Mouse (Mus musculus) B cell, adult 2 months (primary cell): ENCODE results near the gene H2-M10.3.
"Not testable (repeated sequence)": the region's sequence is repeated elsewhere in the genome, so short reads cannot be mapped to it uniquely, and the experiment has no call there.

Experiments
- DNase-seq, 2 experiments: peaks; one replicate each; pipeline ENCODE4 v3.0.0; 2022

H2-M10.3 gene

DNA sequence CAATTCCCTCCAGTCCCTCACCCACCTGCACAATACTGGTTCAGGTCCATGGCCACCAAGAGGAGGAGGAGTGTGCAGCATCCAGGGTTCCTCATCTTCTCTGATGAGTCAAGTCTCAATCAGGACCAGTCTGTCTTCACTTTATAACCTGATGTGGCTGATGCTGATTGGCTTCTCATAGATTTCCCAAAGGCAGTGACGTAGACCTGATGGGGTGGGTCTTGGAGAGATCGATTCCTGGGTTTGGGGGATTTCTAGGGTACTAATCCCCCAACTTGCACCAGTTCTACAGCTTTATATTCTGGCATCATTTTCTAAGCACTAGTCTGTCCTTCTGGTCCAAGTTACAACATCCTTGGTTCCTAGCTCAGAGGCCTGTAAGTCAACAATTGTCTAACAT, at the start of gene H2-M10.3:
H2-M10.3 (minus strand) TSS at position 101 of the 400 bp plus-strand sequence.
- DNase-seq, result not testable (repeated sequence)

DNA sequence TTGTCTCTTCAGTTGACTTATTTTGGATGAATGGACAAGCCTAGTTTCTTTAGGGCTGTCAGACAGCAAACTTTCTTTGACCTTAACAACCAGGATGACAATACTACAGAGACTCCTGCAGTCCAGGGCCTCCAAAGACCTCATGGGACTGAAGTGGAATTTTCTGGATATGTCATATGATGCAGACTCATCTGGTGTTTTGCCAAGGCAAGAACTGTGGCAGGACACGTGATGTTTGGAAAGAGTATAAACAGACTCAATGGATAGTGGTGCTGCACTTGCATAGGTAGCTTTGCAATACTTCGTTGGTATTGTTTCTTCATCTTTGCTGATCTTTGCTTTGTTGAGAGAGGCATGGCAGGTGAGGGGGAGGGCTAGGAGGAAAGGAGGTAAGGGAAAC, 49.2 kb upstream of the H2-M10.3 start:
- no peak for DNase-seq

DNA sequence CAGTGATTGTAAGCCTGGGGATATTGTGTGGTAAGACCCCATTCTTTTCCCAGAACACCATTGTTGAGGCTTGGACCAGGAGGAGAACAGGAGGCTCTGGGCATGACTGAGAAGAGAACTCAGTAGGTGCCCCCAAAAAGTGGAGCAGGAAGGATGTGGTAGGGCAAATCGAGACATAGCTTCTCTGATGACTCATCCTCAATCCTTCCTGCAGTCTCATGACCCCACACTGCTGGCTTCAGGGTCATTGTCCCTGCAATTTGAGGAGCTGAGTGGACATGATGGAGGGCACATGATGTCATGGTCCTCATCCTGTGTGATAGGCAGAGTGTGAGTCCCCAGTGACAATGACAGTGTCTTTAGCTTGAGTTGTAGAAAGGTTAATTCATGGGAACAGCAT, 47.2 kb upstream of the H2-M10.3 start:
- DNase-seq, result no peak

GRCm38 (mm10) chr17:36414361-36414760, 46.1 kb upstream of the H2-M10.3 start:
- no peak for DNase-seq

DNA sequence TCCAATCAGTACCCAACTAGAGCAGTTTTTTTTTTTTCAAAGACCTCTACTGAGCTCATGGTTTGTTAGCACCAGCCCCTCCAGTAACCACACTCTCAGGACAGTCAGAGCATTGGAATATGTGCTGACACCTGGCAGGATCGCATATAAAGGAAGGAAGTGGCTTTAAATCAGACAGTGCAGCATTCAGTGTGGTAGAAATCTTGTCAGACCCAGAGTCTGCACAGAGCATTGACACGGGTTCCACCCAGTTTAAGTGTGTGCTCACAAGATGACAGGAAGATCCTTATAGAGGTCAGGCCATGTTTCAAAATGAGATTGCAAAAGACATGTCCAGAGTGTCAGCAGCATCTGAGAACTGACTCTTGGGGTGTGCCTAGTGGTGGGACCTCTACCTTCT, 21.7 kb upstream of the H2-M10.3 start:
- no peak for DNase-seq

DNA sequence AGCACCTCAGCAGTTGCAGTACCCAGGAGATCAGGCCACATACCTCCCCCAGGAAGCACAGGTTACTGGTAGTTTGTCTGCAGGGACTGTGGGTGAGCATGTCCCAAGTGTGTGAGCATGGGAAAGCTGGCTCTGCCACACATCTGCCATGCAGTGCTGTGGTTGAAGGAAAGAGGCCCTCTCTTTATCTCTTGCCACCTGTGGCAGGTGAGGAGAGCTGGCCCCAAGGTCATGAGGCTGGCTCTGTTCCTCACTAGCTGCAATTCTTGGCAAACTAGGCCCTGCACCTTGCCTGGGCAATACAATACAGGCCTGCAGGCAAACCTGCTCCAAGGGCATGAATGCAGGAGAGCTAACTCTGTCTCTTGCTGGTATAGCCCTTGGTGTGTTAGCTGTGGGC, 5.8 kb downstream of the H2-M10.3 start:
- DNase-seq, result not testable (repeated sequence)

DNA sequence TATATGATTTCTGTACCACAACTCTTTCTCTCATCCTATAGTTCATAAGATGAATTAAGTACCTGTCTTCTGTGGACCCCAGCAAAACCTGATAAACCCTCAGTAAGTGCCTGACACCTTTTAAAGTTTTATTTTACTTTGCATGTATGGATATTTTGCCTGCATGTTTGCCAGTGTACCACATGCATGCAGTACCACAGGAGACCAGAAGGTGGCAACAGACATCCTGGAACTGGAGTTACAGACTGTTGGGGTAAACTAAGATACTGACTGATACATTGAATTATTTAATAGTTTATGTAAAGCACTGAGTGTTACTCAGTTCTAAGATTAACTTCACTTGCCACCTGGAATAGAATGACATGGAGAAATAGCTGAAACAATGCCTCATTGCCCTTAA, 10.7 kb downstream of the H2-M10.3 start:
- peak; percentile 52 to 55 for DNase-seq

DNA sequence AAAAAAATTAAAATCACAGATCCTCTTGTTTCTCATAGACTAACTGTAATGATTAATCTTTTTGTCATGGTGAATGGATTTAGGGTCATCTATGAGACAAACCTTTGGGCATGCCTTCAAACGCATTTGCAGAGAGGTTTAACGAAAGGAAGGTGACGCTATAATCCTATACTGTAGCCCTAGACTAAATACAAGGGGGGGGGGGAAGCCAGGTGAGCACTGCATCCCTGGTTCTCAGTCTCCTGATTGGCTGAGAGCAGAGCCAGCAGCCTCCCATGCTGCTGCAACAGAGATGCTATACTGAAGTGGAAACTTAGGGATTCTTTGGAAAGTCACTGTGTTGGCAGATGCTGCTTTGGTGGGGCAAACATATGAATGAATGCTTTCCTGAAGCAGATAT, 12.5 kb downstream of the H2-M10.3 start:
- DNase-seq, result no peak

DNA sequence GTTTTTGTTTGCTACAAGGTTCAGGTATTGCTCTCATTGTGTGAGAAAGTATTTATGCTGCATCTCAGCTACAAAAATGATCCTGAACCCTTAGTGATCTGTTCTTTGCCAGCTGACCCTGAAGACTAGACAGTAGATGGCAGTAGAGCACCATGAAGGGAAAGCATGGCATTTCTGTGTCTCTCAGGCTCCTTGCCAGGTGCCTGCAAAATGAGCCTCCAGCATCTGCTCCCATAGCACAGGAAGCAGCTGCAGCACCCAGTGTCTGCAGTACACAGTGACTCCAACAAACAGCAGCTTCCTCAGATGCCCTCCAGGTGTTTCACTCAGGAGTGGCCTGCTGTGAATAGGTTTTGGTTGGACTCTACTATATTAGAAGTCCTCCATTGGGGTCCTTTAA, 12.9 kb downstream of the H2-M10.3 start:
- DNase-seq, result peak; percentile 21 to 27

DNA sequence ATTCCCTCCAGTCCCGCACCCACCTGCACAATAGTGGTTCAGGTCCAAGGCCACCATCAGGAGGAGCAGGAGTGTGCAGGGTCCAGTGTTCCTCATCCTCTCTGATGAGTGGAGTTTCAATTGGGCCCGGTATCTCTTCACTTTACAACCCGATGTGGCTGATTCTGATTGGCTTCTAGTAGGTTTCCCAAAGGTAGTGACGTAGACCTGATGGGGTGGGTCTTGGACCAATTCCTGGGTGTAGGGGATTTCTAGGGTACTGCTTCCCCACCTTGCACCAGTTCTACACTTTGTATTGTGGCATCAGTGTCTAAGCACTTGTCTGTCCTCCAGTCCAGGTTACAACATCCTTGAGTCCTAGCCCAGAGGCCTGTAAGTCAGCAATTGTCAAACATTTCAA, 42.2 kb downstream of the H2-M10.3 start, which contains the start of gene H2-M10.1:
H2-M10.1 (minus strand) TSS at position 101 of the 400 bp plus-strand sequence.
- DNase-seq, result no peak

DNA sequence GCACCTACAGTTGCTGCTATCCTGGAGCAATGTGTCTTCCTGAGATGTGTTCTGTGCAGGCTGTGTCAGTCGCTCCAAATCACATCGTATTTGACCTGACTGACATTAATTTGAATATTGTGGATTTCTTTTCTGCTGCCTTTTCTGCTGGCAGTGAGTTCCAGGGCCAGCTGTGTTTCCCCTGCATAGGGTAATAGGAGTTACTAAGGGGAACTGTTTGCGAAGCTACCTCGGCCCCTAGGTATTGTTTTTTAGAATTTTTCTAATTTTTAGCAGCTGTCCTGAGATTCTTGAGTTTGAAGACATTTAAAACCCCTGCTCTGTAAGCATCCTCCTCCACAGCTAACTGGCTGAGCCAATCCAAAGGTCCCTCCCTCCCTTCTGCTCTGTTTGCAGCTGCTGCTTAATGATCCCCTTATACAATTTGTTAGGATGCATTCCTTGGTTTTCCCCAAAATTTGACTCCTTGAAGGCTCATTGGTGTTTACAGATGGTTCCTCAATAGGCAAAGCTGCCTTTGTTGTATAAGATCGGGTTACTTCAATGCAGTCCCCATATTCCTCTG, 52.4 kb downstream of the H2-M10.3 start:
- DNase-seq, result no peak

GRCm38 (mm10) chr17:36315041-36315688, 53.1 kb downstream of the H2-M10.3 start:
- DNase-seq, result peak; percentile 62 to 64
